Mouse (Mus musculus) CD8-positive naive resting alpha-beta T cell, adult 57 days (primary cell): Measurements from ENCODE around the gene Lrrc34. TPM values are rescaled to one million over a fixed set of nuclear protein-coding genes. Genes with fewer than 3 reads are reported as not detected.

Source experiments
- total RNA-seq: library from RNA; stranded (reverse); gene quantifications from one replicate; pipeline ENCODE4 v1.2.4, GENCODE M21; 2023

The Lrrc34 gene
- not detected for total RNA-seq

GRCm38 (mm10) chr3:30647440-30648090 is at the start of gene Lrrc34:
Gene Lrrc34 (minus strand): TSS chr3:30647869.

GRCm38 (mm10) chr3:30644207-30644606 is 3.5 kb downstream of the Lrrc34 start, which contains the start of gene Lrriq4:
Gene Lrriq4 (plus strand): TSS chr3:30644507.

GRCm38 (mm10) chr3:30602065-30602739 is 45.5 kb downstream of the Lrrc34 start, which contains the start of gene Mynn:
Gene Mynn (plus strand): TSS chr3:30602065.

GRCm38 (mm10) chr3:30599711-30600545 is 47.7 kb downstream of the Lrrc34 start, which contains the start of gene Actrt3:
Gene Actrt3 (minus strand): TSS chr3:30599939.

Other genes with a start within 250 kb of the Lrrc34 start
- gene Mecom, start 99.9 kb downstream of the Lrrc34 start, total RNA-seq = not detected
- 0.52 TPM for gene Actrt3, start 47.9 kb downstream of the Lrrc34 start, total RNA-seq
- gene Mynn, start 45.8 kb downstream of the Lrrc34 start, total RNA-seq = 55.6 TPM
- gene Lrriq4, start 3.4 kb downstream of the Lrrc34 start, total RNA-seq = not detected
- not detected for gene Lrrc31, start 52.0 kb upstream of the Lrrc34 start, total RNA-seq
- gene Samd7, start 98.4 kb upstream of the Lrrc34 start, total RNA-seq = not detected
- 78.5 TPM for gene Sec62, start 145.0 kb upstream of the Lrrc34 start, total RNA-seq
- 1.2 TPM for gene Gpr160, start 208.1 kb upstream of the Lrrc34 start, total RNA-seq